Mouse (Mus musculus) small intestine, adult 2 months (tissue): ENCODE measurements around the gene Ltbp4.

ENCODE experiments used
- CTCF ChIP-seq: fragments of 200-500 bp; IDR thresholded peaks from 2 replicates; pipeline ENCODE4 v1.5.1; 2012; ENCODE audit warnings: low read depth, mild to moderate bottlenecking, control low read depth, inconsistent platforms, low read length, moderate library complexity, mixed read lengths; ENCODE audit not compliant: insufficient replicate concordance, insufficient read length; ENCODE audit errors: extremely low read depth
- POLR2A ChIP-seq: fragments of 200-500 bp; IDR thresholded peaks from 2 replicates; pipeline ENCODE4 v1.6.1; 2012; ENCODE audit warnings: low read depth, mild to moderate bottlenecking, control low read depth, inconsistent platforms, low read length, moderate library complexity

GRCm38 (mm10) chr7:27333316-27333941 lies 4.1 kb downstream of the Ltbp4 start:
- TF ChIP-seq POLR2A (no peak), CTCF (0 out of 2 replicates have a peak, but pooled peaks have one; percentile 11)
